Mouse (Mus musculus): ENCODE data around the gene Lsmem1.

The Lsmem1 gene

GRCm38 (mm10) chr12:40133573-40134271, 65.6 kb downstream of the Lsmem1 start, which contains the start of gene Scin:
TSS of gene Scin (minus strand) at chr12:40134228.
- DNase-seq: peak; percentile 7

GRCm38 (mm10) chr12:40133194-40133572, 66.1 kb downstream of the Lsmem1 start:
- no peak for DNase-seq
